Mouse (Mus musculus) granulocyte monocyte progenitor cell, adult 5-6 weeks (primary cell): ENCODE measurements around the gene Plcb3. TPM values are rescaled to one million over a fixed set of nuclear protein-coding genes. Genes with fewer than 3 reads are reported as not detected.

Experiments
- ATAC-seq: replicated peaks from 2 replicates; pipeline ENCODE4 v1.8.0; 2016; ENCODE audit warnings: mild to moderate bottlenecking, moderate TSS enrichment, inconsistent platforms; ENCODE audit not compliant: poor library complexity, severe bottlenecking
- total RNA-seq, 2 experiments: library from RNA; stranded (forward) in 1 of 2; stranded (reverse) in 1 of 2; fragments of 200-712, 200-1000 nt in 1 of 2; fragments of >200 nt in 1 of 2; fragmentation: Nextera tagmentation in 1 of 2; gene quantifications; 2 replicates each; pipeline ENCODE4 v1.2.3; 2014 to 2017

Gene Plcb3
- total RNA-seq, 2 experiments from 2014 or later = 8.0 to 10.9 TPM

DNA sequence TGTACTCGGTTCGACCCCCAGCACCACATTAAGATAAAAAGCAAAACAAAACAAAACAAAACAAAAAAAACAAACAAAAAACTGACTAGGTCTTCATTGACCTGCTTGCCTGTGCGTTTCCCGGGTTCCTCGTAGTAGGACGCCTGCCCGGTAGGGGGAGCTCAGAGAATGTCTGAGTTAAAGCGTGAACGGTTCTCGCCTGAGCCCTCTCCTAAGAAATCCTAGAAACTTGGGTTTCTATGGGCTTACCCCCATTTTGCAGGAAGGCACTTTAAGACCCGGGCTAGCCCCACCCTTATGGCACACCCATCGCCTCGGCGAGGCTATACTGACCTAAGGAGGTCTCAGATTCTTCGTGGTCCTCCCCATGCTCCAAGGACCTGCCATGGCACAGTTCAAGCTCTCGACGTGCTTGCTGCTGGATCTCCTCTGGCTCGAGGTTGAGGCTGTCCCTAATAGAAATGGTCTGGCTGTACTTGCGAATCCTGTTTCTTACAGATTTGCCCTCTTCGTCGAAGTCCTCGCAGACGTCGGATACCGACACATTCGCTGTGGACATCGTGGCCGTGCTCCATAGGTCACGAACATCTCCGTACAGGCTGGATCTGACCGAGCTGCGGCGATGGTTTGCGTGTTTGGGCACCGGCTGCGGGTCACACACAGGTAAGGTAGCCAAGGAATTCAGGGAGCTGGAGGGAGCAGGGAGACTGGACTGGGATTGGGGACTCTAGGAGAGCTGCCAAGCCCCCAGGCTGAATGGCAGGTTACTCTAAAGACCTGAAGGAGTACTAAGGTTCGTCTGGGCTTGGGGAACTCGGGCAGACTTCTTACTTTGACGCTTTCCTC, 51.6 kb downstream of the Plcb3 start:
- no peak for ATAC-seq

DNA sequence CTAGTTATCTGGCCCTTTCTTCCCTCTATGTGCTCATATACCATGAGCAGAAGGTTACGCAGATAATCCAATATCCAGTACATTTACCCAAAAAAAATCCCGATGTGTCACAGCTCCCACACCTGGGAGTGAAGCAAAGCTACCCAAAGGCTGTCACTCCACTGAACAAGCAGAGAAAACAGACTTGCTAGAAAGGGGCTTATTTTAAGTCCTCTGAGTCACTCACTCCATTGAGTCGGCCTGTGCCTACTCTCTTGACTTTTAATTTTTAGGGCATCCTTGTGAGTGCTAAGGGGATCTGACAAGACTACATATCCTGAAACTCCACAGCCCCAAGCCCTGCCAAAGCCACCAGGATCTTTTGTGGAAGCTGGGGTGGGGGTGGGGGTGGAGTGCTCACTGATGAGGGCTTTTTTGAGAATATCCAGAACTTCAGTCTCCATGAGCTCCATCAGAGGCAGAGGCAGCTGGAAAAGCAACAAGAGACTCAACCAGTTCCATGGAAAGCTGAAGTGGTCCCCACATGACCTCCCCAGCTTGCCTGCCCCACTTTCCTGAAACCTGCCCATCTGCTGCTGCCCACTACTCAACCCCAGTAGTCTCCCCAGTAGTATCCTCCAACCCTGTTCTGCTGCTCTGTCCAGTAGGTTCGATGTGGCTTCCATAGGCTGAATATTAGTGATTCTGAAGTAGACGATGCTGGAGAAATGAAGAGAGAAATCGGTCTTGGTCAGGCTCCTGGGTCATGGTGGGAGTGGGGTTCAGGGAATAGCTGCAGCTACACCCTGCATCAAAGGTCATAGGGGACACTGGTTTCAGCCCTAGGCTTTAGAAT, 53.2 kb downstream of the Plcb3 start:
- ATAC-seq = no peak

DNA sequence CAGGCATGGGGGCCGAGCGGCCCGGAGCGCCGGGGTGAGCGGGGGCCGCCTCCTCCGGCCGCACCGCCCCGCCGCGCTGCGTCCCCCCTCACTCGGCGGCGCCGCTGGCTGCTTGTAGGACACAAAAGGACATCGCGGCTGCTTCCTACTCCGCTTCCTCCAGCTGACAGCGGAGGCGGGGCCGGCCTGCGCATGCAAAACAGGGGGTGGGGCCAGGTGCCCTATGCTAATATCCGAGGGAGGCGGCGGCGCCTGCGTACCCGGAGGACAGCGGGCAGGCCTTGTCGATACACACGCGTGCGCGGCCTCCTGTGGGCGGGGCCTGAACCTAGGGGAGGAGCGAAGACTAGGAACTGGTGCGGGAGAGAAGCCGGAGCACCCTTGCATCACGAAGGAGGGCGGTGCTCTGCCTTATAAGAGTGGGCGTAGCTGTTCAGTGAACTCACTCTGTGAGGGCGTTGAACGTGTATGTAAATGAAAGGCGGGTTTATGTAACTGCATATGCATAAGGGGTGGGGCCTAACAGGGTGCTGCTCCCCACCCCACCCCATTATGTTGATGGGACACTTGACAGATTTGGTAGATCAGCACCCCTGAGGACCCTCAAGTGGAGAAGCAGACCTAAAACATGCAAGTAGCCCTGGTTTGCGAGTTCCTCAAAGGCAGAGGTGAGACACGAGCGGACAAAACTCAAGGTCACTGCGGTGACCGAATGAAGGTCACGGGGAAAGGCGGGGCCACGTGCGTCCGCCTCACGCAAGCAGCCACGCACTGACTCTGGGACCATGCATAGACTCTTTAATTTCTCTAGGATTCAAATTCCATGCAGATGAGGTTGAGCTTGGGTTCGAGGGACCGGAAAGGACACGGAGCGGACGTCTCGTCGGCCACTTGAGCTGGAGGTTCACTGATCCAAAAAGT, 54.4 kb downstream of the Plcb3 start, which contains the start of gene Esrra:
TSS of gene Esrra (minus strand) at position 167 of the 921 bp plus-strand sequence.
- peak; percentile 87 for ATAC-seq

- peak; percentile 4; the same call in 1 of the 2 replicates for ATAC-seq
These were observed 55.3 kb downstream of the Plcb3 start for GRCm38 (mm10) chr19:6920741-6921636.

DNA sequence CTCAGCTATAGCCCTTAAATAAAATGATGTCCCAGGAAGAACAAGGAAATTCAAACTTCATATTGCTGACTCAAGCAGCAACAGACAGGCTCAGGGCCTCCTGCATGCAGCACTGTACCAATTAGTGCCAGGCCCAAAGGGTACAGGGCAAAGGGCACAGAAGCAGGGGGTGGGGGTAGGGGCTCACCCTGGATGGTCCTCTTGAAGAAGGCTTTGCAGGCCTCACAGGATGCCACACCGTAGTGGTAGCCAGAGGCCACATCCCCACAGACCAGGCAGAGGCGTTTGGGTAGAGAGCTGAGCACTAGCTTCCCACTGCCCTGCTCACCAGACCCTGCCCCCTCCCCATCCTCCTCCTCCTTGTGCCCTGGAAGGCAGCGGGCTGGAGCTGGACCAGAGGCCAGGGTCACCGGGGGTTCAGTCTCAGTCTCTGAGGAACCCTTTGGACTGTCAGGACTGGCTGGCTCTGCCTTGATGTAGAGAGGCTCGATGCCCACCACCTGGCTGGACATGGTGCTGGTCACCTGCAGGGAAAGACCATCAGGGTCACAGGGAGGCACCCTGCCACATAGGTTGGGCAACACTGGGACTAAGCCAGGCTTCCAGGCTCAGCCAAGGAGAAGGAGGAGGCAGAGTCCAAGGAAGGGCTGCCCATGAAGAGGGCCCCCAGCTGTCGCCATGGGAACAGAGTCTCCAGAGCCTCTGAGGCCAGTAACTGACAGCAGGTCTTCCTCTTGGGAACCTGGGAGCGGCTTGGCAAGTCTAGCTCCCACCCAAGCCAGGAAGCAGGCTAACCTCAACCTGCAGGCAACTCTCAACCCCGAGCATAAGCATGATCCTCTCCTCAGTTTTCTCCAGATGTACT, 56.2 kb downstream of the Plcb3 start:
- ATAC-seq = no peak

DNA sequence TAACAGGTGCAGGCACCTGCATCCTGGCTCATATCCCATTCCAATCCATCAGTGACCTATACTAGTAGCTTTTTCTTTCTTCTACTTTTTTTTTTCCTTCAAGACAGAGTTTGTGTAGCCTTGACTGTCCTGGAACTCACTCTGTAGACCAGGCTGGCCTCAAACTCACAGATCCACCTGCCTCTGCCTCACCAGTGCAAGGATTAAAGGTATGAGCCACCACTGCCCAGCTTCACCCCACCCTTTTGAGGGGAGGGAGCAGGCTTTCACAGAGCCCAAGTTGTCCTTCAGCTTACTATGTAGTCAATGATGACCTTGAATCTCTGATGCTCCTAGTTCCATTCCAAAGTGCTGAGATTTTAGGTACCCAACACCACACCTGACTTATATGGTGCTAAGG, 56.8 kb downstream of the Plcb3 start:
- no peak for ATAC-seq

DNA sequence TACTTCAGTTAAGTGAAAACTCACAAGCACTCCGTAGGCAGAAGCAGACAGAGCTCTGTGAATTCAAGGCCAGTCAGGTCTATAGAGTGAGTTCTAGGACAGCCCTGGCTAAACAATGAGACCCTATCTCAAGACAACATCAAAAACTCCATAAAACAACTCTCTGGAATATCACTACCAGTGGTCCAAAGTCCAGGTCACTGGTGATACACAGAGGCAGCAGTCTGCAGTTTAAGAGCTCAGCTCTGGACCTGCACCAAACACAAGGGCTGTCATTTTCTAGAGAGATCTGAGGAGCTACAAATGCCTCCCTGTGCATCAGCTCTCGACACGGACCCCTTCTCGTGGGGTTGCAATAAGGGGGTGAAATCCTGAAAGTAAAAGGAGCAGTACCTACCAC, 57.9 kb downstream of the Plcb3 start:
- no peak for ATAC-seq

GRCm38 (mm10) chr19:6916496-6916895, 59.8 kb downstream of the Plcb3 start:
- ATAC-seq = no peak

DNA sequence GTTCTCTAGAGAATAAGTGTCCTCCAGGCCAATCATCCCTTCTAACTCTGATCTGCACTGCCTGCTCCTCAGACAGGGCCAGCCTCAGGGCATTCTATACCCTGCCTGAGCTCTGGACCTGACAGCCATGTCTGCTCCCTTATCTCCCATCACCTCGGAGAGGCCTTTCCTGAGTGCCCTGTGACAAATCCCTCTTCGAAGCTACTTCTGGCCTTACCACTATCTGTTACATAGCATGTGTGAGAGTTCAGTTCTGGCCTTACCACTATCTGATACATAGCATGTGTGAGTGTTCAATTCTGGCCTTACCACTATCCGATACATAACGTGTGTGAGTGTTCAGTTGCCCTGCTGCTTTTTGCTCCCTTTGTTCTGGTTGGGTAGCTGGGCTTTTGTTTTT, 61.0 kb downstream of the Plcb3 start:
- ATAC-seq = no peak

DNA sequence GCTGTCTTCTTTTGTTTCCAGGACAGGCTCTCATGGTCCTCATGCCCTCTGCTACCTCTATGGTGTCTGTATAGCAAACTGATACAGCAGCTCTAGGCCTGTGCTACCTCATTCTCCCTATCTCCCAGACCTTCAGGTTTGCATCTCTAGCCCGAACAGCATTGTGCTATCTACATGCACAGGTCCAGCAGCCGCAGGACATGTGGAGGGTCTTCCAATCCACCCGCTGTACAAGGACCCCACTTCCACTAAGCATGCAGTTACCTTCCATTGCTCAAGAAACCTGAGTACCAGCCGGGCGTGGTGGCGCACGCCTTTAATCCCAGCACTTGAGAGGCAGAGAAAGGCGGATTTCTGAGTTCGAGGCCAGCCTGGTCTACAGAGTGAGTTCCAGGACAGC, 61.7 kb downstream of the Plcb3 start:
- no peak for ATAC-seq

DNA sequence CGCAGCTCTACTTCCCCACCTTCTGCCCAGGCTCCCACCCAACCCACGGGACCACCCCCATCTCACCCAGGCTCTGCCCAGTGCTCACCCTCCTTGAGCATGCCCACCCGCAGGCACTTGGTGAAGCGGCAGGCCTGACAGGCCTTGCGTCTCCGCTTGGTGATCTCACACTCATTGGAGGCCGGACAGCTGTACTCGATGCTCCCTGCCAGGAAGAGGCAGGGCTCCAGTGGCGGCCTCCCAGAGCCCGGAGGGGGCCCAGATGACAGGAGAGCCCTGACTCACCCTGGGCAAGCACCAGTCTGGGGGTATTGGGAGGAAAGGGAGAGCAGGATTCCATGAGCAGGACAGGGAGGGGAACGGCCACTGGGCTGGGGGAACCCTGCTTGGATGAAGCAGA, 62.3 kb downstream of the Plcb3 start:
- no peak for ATAC-seq

GRCm38 (mm10) chr19:6913036-6913435, 63.2 kb downstream of the Plcb3 start:
- ATAC-seq = no peak

- ATAC-seq = no peak
These were observed 63.9 kb downstream of the Plcb3 start for GRCm38 (mm10) chr19:6912205-6912970.

GRCm38 (mm10) chr19:6911101-6912074, 64.9 kb downstream of the Plcb3 start:
- no peak for ATAC-seq

DNA sequence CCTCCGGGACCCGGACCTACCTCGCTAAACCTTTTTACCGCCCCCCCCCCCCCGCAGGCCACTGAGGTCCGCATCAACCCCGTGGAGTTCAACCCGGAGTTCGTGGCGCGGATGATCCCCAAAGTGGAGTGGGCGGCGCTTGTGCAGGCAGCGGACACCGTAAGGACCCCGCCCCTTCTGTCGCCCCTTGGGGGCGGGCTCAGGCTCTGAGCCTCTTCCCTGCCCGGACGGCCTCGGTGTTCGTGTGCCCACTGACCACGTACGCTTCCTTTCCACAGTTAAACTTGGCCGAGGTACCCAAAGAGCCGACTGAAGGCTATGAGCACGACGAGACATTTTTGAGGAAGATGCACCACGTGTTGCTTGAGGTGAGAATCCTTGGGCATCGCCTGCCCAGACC, 66.0 kb downstream of the Plcb3 start:
- peak; percentile 58 for ATAC-seq

DNA sequence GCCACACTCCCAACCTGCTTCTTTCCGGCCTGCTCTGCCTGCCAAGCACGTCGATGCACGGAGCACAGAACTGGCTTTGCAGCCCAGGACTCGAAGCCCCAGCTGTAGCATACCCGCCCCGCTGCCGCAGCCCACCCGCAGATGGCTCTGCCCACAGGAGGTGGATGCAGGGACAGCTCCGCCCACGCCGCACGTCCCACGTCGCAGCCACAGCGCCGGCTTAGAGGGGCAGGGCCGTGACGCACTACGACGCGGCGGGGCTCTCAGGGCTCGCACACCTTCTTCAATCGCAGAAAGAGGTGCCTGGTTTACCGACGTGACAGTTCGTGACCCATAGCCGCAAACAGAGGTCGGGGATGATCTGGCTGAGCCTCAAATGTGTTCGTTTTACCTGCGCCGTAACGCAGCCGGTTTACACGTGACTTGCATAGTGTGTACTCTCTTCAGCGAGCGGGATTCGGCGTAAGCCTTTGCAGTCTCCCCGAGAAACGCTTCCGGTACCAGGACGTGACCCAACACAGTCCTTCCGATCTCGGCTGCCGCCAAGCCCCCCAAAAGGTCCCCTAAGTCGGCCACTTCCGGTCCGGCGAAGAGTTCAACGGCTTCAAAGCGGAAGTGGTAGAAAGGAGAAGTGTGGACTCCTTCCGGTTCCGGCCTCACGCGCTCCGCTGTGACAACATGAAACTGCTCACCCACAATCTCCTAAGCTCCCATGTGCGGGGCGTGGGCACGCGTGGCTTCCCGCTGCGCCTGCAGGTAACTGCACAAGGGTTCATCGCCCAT, 66.6 kb downstream of the Plcb3 start, which contains the start of the genes Trmt112 and Prdx5:
TSS of gene Trmt112 (plus strand) at position 192 of the 783 bp plus-strand sequence.
TSS of gene Prdx5 (minus strand) at position 600 of the 783 bp plus-strand sequence.
- ATAC-seq = peak; percentile 74
